Mouse (Mus musculus) thymus, adult 2 months (tissue): ENCODE data around the gene Stra6. TPM values are rescaled to one million over a fixed set of nuclear protein-coding genes. Genes with fewer than 3 reads are reported as not detected.
A peak's percentile ranks its signal among the peaks of the same experiment; 100 is the strongest.

Experiments
- DNase-seq: peaks from one replicate; pipeline ENCODE4 v3.0.0; 2021
- H3K27ac ChIP-seq: fragments of 200-500 bp; 2 replicates; pipeline ENCODE4 v1.5.1; 2012; ENCODE audit warnings: low read length, control low read depth; ENCODE audit not compliant: control insufficient read depth, insufficient read depth
- H3K27me3 ChIP-seq: fragments of 200-500 bp; 2 replicates; pipeline ENCODE4 v1.6.1; 2012; ENCODE audit warnings: mild to moderate bottlenecking, low read length, moderate library complexity, mixed read lengths; ENCODE audit not compliant: control insufficient read depth, insufficient read depth
- H3K36me3 ChIP-seq: fragments of 200-500 bp; 2 replicates; pipeline ENCODE4 v1.6.1; 2012; ENCODE audit warnings: mild to moderate bottlenecking, low read length, moderate library complexity; ENCODE audit not compliant: control insufficient read depth, insufficient read depth
- H3K4me1 ChIP-seq: fragments of 200-500 bp; replicated peaks from 2 replicates; pipeline ENCODE4 v1.6.1; 2012; ENCODE audit warnings: low read length; ENCODE audit not compliant: control insufficient read depth, insufficient read depth
- H3K4me3 ChIP-seq: fragments of 200-500 bp; 2 replicates; pipeline ENCODE4 v1.5.1; 2012; ENCODE audit warnings: mild to moderate bottlenecking, low read length, control low read depth, moderate library complexity; ENCODE audit not compliant: control insufficient read depth, insufficient read depth
- CTCF ChIP-seq: fragments of 200-500 bp; IDR thresholded peaks from 2 replicates; pipeline ENCODE4 v1.5.1; 2012; ENCODE audit warnings: mild to moderate bottlenecking, control low read depth, low read length, moderate library complexity, borderline replicate concordance; ENCODE audit not compliant: control insufficient read depth, poor library complexity, insufficient read depth; ENCODE audit errors: extremely low read depth
- POLR2A ChIP-seq: fragments of 200-500 bp; IDR thresholded peaks from 2 replicates; pipeline ENCODE4 v1.6.1; 2012; ENCODE audit warnings: mild to moderate bottlenecking, low read length, control low read depth, moderate library complexity; ENCODE audit not compliant: control insufficient read depth, poor library complexity, insufficient read depth; ENCODE audit errors: extremely low read depth
- whole genome bisulfite sequencing: fragments of 180-500 bp; shearing (Covaris S2); methylation state at CpG from one replicate; pipeline ENCODE4 v1.1.7; 2018; 5-methylcytosine and 5-hydroxymethylcytosine counted together
- polyA plus RNA-seq: library from polyadenylated mRNA; depleted of rRNA; stranded (reverse); fragments of >200 nt; gene quantifications from 2 replicates; pipeline ENCODE4 v1.2.3, GENCODE M21; 2012

Gene Stra6
- polyA plus RNA-seq, 1 experiment, result 6.1 TPM

GRCm38 (mm10) chr9:58175745-58176487, 112.3 kb downstream of the Stra6 start:
- no peak for DNase-seq
- no peak for TF ChIP-seq POLR2A
- no peak for TF ChIP-seq CTCF
- H3K4me1 ChIP-seq, result no peaks in the 10 kb centered on the region

DNA sequence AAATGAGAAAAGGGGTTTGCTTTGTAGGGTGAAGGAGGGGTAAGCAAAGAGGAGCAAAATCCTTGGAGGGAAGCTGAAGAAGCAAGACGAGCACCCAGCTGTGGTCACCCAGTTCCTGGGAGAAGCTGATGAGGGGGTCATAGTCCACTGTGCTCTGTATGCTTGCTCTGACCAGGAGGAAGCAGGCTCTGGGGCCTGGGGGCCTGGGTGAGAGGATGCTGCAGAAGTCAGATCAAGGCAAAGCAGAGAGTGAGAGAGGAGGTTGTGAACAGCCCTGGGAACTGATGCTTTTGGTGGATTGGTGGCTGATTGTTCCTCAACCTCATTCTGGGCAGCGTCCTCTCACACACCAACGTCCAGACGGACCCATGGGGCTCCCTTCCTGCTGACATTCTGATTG, 113.6 kb downstream of the Stra6 start:
- no peak for TF ChIP-seq CTCF
- no peak for TF ChIP-seq POLR2A
- 79% methylated on average over 4 of the region's 4 CpGs for WGBS
- H3K27me3 ChIP-seq, result no peaks in the 10 kb centered on the region
- H3K36me3 ChIP-seq, result no peaks in the 10 kb centered on the region
- no peak for DNase-seq
- no peaks in the 10 kb centered on the region for H3K4me1 ChIP-seq
- H3K27ac ChIP-seq, result no peak overlapping the region
- no peak overlapping the region for H3K4me3 ChIP-seq

More at GRCm38 (mm10) chr9:58175745-58176487, 112.3 kb downstream of the Stra6 start:
- WGBS, result 85% methylated on average over 5 of the region's 5 CpGs
- H3K4me3 ChIP-seq, result no peak overlapping the region
- H3K27ac ChIP-seq, result no peak overlapping the region
- no peaks in the 10 kb centered on the region for H3K27me3 ChIP-seq
- H3K36me3 ChIP-seq, result no peaks in the 10 kb centered on the region

- Histone ChIP-seq H3K27ac (no peak overlapping the region), H3K27me3 (no peaks in the 10 kb centered on the region), H3K36me3 (no peaks in the 10 kb centered on the region), H3K4me3 (no peak overlapping the region), H3K4me1 (no peaks in the 10 kb centered on the region)
- WGBS, result 99% methylated on average over 2 of the region's 2 CpGs
- TF ChIP-seq CTCF (no peak), POLR2A (no peak)
- DNase-seq, result no peak
Observed at GRCm38 (mm10) chr9:58179390-58179789, 115.8 kb downstream of the Stra6 start.

GRCm38 (mm10) chr9:58184456-58184855, 120.9 kb downstream of the Stra6 start:
- no peak overlapping the region for H3K27ac ChIP-seq
- H3K36me3 ChIP-seq, result no peaks in the 10 kb centered on the region
- H3K4me3 ChIP-seq, result no peak overlapping the region
- no peaks in the 10 kb centered on the region for H3K4me1 ChIP-seq
- WGBS, result 52% methylated on average over 6 of the region's 6 CpGs
- TF ChIP-seq CTCF (no peak), POLR2A (no peak)
- H3K27me3 ChIP-seq, result no peaks in the 10 kb centered on the region
- peak; percentile 5 for DNase-seq

GRCm38 (mm10) chr9:58194222-58194621, 130.6 kb downstream of the Stra6 start:
- Histone ChIP-seq H3K36me3 (no peaks in the 10 kb centered on the region), H3K27ac (no peak overlapping the region), H3K4me1 (peaks cover 15% of the 10 kb centered on the region; the same call in 1 of the 2 replicates), H3K4me3 (no peak overlapping the region), H3K27me3 (peaks cover 15% of the 10 kb centered on the region; the same call in 1 of the 2 replicates)
- TF ChIP-seq POLR2A (no peak), CTCF (no peak)
- DNase-seq, result no peak
- WGBS, result 85% methylated on average over 9 of the region's 9 CpGs

DNA sequence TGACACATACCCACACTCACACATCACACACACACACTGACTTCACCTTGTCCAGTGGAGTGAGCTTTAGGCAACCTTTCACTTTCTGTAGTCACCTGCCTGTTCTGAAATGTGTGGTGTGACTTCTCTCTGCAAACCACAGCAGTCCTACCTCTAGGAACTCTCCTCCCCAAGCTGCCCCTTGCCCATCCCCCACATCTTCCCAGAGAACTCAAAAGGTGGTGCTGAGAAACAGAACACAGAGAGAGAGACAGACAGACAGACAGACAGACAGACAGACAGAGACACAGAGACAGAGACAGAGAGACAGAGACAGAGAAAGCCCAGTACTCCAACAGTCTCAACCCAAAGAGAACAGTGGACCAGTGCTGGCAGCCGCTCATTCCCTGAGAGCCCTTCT, 132.1 kb downstream of the Stra6 start:
- H3K4me1 ChIP-seq, result peaks cover 15% of the 10 kb centered on the region; the same call in 1 of the 2 replicates
- 41% methylated on average over 1 of the region's 1 CpGs for WGBS
- no peak for TF ChIP-seq CTCF
- no peak for TF ChIP-seq POLR2A
- no peak overlapping the region for H3K4me3 ChIP-seq
- H3K27ac ChIP-seq, result no peak overlapping the region
- no peak for DNase-seq
- no peaks in the 10 kb centered on the region for H3K36me3 ChIP-seq
- H3K27me3 ChIP-seq, result peaks cover 20% of the 10 kb centered on the region; the same call in 1 of the 2 replicates
